Mouse (Mus musculus) cerebellum, adult 11 months (tissue): ENCODE measurements at regions not wholly inside any gene's neighbourhood (a gene's known extent, or its start where the extent isn't known, plus 50 kb on each side); places are given as distances from the start of the nearest gene placed in this dataset.

Source experiments
- DNase-seq: peaks from one replicate; pipeline ENCODE4 v3.0.0; 2022

- DNase-seq: no peak
Observed at GRCm38 (mm10) chr5:39557376-39558001, 197.8 kb downstream of the Hs3st1 start.

DNA sequence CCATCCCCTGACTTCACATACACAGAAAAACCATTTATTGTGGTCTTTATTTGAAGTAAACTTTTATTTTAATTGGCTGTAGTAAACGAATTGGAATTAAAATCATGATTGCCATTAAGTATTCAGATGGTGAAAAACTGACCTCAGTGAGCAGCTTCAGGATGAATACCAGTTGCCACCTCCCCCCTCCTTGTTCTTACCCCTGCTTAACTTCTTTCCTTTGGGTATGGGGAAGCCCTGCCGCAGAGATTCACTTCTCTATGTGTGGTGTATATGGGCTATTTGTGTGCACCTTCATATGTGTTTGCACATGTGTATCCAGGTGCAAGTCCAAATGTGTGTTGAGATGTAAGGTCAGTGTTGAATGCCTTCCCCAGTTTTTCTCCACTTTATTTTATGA lies 218.2 kb downstream of the Hs3st1 start:
- DNase-seq: no peak

DNA sequence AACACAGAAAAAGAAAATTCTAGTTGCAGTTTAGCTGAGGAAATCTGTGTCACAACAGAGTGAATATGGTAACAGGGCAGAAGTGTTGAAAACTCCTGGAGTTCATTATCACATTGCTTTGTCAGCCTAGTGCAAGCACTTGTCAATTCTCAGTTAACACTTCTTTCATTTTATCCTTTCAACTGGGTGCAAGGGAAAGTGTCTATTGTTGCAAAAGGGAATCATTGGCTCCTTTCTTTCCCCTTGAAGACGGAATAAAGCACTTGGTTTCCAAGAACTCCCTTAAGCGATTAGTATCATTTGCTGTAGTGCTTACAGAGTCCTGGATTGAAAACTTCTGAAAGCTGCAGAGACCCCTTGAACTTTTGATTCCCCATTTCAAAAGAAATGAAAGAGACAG lies 218.9 kb downstream of the Hs3st1 start:
- no peak for DNase-seq

- no peak for DNase-seq
Observed at GRCm38 (mm10) chr5:39510246-39510645, 245.0 kb downstream of the Hs3st1 start.

GRCm38 (mm10) chr5:39482756-39483155 lies 272.5 kb downstream of the Hs3st1 start:
- DNase-seq: no peak

DNA sequence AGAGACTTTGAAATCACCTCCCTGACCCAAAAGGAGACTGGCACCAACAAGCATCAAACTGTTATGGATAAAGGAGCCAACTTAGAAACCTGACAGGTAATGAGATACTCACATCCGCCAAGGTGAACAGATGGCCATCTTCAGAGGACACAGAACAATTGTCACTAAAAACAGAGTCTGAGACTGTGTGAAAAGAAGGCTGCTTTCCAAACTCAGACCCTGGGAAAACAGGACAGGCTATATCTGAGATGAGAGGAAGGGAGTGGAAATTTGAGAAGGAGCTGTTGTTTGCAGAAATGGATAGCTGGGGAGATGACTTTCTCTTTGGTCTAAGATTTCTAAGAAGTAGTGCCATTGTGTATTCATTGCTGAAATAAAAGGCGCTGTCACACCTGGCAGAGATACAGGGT lies 297.2 kb downstream of the Hs3st1 start:
- peak; percentile 79 for DNase-seq

DNA sequence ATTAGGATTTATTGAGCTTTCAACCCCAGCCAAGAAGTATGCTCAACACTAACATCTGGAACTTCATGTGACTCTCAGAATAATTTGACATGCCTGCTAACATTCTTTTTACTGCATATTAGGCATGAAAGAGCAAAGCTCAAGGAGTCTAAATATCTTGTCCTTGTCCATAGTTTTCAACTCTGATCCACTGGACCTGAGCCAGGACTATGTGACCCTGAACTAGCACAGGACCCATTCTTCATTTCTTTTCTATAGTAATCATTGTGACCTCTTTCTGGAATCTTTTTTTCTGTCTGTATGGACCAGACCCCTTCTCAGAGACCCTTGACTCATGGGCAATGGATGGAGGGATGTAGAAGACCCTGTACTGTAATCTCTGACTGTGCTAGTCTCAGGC lies 301.6 kb downstream of the Hs3st1 start:
- no peak for DNase-seq

- DNase-seq: no peak
Observed at GRCm38 (mm10) chr5:39440817-39441216, 314.5 kb downstream of the Hs3st1 start.

DNA sequence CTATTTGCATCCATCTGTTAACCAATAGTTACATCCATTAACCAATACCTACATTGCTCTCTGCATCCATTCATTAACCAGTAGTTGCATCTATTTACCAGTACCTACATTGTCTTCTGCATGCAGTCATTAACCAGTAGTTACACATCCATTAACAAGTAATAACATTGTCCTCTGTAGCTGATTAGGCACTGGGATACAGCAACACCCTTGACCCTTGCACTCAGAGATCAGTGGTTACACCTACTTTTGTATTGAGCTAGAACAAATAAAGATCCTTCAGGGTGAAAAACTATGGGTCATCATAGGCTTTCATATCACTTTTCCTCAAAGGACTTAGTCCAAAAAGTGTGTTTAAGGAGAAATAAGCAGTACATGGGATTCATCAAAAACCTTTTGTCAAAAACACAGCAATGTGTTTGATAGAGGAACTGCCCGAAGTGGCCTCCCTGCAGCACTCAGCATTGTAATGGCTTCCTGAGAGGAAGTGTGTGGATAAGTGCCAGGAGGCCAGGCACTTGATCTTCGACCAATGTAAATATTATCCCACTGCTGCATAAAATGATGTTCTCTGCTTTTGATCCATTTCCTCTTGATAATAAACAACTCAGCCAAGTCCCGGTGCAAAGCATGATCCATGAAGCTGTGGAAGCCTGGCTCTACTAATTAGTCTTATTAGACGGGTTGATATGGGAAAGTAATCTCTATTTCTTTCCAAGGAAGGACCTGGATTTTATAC lies 317.6 kb downstream of the Hs3st1 start:
- no peak for DNase-seq

DNA sequence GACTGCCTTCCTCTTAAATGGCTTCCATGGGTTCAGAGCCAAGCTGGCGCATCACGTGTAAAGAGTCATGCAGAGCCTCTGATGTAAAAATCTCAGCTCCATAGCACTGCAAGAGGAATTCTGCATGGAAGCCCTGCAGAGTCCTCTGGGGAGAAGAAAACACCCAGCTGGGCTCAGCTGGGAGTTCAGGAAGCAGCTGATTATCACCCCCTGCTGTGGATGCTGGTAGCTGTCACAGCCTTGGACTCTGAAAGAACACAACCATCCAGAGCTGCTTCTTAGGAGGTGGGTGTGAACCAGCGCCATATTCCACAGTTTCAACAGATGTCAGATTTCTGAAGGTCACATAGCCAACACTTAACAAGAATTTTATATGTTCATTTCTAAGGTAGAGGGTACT lies 329.2 kb downstream of the Hs3st1 start:
- DNase-seq: no peak

GRCm38 (mm10) chr5:39423720-39424119 lies 331.6 kb downstream of the Hs3st1 start:
- DNase-seq: no peak

DNA sequence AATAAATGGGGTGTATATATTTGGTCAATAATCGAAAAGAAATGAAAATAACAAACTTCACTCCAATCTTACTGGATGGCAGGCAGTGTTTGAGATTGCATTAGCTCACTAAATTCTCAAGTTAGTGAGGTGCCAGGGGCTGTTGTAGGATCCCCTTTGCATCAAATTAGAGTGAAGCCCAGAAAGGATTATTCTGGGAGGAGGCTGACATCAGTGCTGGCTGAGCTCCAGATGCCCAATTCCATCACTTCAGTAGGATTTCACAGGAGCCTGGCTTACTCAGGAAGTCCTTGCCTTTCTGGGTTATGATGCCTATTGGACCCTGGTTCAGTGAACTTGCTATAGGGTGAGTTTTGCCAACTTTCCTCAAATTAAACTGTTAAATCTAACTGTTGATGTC lies 336.5 kb downstream of the Hs3st1 start:
- DNase-seq: peak; percentile 51

- no peak for DNase-seq
Observed at GRCm38 (mm10) chr5:39417845-39418154, 337.5 kb downstream of the Hs3st1 start.

DNA sequence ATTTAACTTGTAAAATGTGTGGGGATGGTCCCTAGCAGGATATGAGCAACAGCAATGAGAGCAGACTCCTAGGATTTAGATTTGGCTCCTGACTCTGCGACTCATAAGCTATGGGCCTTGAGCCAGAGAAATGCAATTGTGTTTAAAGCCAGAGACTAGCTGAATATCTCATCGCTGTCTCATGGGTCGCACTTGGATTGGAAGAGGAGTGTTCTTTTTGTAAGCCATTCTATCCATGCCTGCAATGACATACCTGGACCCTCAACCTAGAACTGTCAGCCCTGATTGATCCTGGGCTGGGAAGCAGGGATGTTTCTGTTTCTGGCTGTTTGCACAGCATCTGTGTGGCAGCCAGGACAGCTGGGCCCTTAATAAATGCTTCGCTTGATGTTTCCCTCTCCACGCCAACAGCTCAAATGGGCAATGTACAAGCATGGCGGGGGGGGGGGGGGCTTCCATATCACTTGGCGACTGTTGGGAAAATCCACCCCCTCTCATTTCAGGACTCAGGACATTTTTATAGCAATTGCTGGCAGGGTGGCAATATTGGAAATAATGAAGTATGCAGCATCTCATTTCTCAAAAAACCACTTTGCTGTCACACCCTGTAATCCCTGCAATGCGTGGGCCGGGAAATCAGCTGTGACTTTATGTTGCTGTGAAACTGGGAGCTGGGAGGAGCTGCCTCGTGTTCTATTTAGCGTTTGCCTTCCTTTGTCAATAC lies 338.0 kb downstream of the Hs3st1 start:
- no peak for DNase-seq

DNA sequence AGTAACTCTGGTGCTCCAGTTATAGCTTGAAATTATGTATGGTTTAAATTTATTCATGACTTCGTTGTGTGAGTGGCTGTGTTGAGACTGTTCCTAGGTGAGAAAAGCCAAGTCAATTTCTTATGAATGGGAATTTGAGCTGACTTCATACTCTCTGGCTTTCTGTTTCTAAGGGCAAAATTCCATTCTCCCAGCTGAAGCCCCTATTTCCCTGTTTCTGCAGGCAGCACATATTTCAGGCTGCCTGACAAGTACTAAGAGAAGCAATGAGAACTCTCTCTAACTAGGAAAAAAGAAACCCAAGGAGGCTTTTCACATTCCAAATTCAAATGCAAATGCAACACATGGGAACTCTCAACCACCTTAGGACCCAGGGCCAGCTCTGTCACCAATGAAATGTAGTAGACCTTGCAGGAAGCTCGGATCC lies 338.7 kb downstream of the Hs3st1 start:
- no peak for DNase-seq

DNA sequence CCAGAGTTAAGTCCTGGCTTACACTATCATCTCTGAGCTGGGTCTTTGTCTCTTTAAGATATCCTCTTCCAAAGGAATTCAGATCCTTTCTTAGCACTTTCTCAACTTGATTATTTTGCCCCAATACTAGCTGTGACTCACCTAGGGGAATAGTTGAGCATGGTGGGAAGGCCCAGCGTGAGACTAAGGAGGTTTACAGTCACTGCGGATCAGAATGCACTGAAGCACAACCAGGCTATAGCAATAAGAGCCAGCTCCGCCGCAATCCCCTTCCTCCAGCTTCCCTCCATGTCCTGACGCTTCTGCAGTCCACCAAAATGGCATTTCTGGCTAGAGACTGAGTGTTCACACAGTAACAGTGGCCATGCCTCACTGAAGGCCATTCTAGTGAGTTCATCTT lies 342.5 kb downstream of the Hs3st1 start:
- no peak for DNase-seq

DNA sequence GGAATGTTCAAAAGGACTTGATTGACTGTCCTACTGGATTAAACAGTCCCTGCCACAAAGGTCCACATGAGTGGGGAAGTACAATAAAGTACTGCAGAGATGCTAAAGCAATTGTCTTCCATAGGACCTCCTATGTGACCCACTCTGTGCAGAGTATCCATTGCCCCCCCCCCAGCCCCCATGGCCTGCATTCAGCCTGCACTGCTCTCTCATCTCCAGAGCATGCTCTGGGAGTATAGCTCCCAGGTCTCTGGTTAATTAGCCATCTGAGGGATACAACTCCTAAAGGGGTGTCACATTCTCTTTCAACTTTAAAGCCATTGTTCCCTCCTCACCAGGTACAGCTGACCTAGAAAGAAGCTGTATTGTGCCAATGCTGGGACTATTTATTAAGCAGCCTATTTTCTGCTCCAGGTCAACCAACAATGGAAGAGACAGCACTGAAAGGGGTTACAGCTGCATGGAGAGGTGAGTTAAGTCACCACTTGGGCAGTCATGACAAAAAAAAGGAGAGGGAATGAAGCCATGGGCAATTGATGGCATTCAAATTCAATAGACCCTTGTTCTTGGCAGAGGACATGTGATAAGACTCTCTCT lies 364.8 kb downstream of the Hs3st1 start:
- no peak for DNase-seq

GRCm38 (mm10) chr5:39384410-39384809 lies 370.9 kb downstream of the Hs3st1 start:
- no peak for DNase-seq

- DNase-seq: no peak
Observed at GRCm38 (mm10) chr5:39374199-39374598, 381.1 kb downstream of the Hs3st1 start.

GRCm38 (mm10) chr5:39348680-39349079 lies 406.6 kb downstream of the Hs3st1 start:
- peak; percentile 10 for DNase-seq

- DNase-seq: no peak
Observed at GRCm38 (mm10) chr5:39347019-39347418, 408.3 kb downstream of the Hs3st1 start.

DNA sequence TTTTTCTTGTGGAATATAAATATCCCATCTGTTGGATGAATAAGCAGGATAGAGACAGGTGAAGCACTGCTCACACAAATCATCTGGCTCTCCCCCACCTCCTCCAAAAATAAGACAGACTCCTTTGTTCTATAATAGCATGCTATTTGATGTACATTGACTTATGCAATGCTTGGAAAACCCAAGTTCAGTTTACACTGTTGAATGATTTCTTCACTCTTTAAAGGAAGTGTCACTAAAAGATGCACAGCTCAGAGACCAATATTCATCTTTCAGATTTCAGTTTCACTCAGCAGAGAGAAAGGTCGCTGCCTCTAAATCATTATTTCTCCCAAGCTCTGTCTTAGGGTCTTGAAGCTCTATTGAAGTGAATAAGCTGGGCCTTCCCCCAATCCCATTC lies 417.4 kb downstream of the Hs3st1 start:
- no peak for DNase-seq

DNA sequence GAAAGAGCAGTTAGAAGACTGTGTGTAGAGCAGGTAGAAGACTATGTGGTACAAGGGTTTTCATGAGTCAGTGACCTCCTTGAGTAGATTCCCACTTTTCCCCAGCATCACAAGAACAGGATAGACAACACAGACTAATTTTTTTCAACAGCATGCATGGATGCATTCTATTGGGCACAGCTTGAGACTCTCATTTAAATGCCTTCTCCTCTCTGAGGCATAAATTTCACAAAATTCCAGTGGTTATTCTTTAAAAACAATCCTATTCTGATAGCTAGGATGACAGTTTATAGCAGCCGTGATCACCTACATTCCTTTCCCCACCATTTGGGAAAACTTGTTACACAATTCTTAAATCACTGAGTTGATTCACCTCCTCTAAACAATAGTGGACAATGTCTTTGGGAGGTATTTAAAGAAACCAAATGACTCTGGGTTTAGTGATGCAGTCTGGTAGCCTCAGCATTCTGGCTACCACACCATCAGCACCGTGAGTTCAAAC lies 418.7 kb downstream of the Hs3st1 start:
- no peak for DNase-seq

GRCm38 (mm10) chr5:39335321-39335720 lies 420.0 kb downstream of the Hs3st1 start:
- DNase-seq: no peak
